Mouse (Mus musculus) splenic B cell, adult 2 months (primary cell): Measurements from ENCODE around the gene Gm10134.
"Not testable (repeated sequence)": the region's sequence is repeated elsewhere in the genome, so short reads cannot be mapped to it uniquely, and the experiment has no call there.

Experiments
- DNase-seq: peaks from one replicate; pipeline ENCODE4 v3.0.0-alpha.2; 2011; ENCODE audit warnings: low read depth, low spot score
- H3K27me3 ChIP-seq: 2 replicates; pipeline ENCODE4 v1.6.1; 2012; ENCODE audit warnings: mild to moderate bottlenecking, low read length, moderate library complexity, mixed read lengths; ENCODE audit not compliant: control insufficient read depth, poor library complexity, insufficient read depth, severe bottlenecking
- H3K36me3 ChIP-seq: 2 replicates; pipeline ENCODE4 v1.6.1; 2012; ENCODE audit warnings: mild to moderate bottlenecking, low read length, moderate library complexity, mixed read lengths; ENCODE audit not compliant: control insufficient read depth, poor library complexity, insufficient read depth, severe bottlenecking

Gene Gm10134

GRCm38 (mm10) chr2:28505795-28506194 is at the start of gene Gm10134:
Gene Gm10134, plus strand, starts transcription at chr2:28506095.
- DNase-seq: no peak
- Histone ChIP-seq H3K36me3 (no peaks in the 10 kb centered on the region), H3K27me3 (no peaks in the 10 kb centered on the region)

GRCm38 (mm10) chr2:28456616-28457015 is 49.3 kb upstream of the Gm10134 start:
- no peaks in the 10 kb centered on the region for H3K27me3 ChIP-seq
- no peak for DNase-seq
- H3K36me3 ChIP-seq: no peaks in the 10 kb centered on the region

- H3K36me3 ChIP-seq: no peaks in the 10 kb centered on the region
- no peaks in the 10 kb centered on the region; the same call in 1 of the 2 replicates for H3K27me3 ChIP-seq
- DNase-seq: peak; percentile 82
Observed at GRCm38 (mm10) chr2:28463919-28464318, 42.0 kb upstream of the Gm10134 start.

- Histone ChIP-seq H3K27me3 (no peaks in the 10 kb centered on the region; the same call in 1 of the 2 replicates), H3K36me3 (no peaks in the 10 kb centered on the region; the same call in 1 of the 2 replicates)
- no peak for DNase-seq
Observed at GRCm38 (mm10) chr2:28464919-28465318, 41.0 kb upstream of the Gm10134 start.

- H3K36me3 ChIP-seq: no peaks in the 10 kb centered on the region; the same call in 1 of the 2 replicates
- DNase-seq: peak; percentile 58
- H3K27me3 ChIP-seq: no peaks in the 10 kb centered on the region; the same call in 1 of the 2 replicates
Observed at GRCm38 (mm10) chr2:28465836-28466518, 39.9 kb upstream of the Gm10134 start, which contains the start of gene 1700007K13Rik. Gene 1700007K13Rik, minus strand, starts transcription at chr2:28466332.

- peak; percentile 88 for DNase-seq
- no peaks in the 10 kb centered on the region; the same call in 1 of the 2 replicates for H3K27me3 ChIP-seq
- H3K36me3 ChIP-seq: no peaks in the 10 kb centered on the region; the same call in 1 of the 2 replicates
Observed at GRCm38 (mm10) chr2:28467860-28468485, 37.9 kb upstream of the Gm10134 start, which contains the start of gene Mrps2. Gene Mrps2, plus strand, starts transcription at chr2:28468066.

GRCm38 (mm10) chr2:28468486-28469225 is 37.2 kb upstream of the Gm10134 start:
- Histone ChIP-seq H3K27me3 (no peaks in the 10 kb centered on the region; the same call in 1 of the 2 replicates), H3K36me3 (no peaks in the 10 kb centered on the region; the same call in 1 of the 2 replicates)
- DNase-seq: no peak

GRCm38 (mm10) chr2:28469461-28469860 is 36.4 kb upstream of the Gm10134 start:
- Histone ChIP-seq H3K36me3 (no peaks in the 10 kb centered on the region; the same call in 1 of the 2 replicates), H3K27me3 (no peaks in the 10 kb centered on the region; the same call in 1 of the 2 replicates)
- no peak for DNase-seq

- no peak for DNase-seq
- Histone ChIP-seq H3K36me3 (no peaks in the 10 kb centered on the region; the same call in 1 of the 2 replicates), H3K27me3 (no peaks in the 10 kb centered on the region; the same call in 1 of the 2 replicates)
Observed at GRCm38 (mm10) chr2:28470591-28470990, 35.3 kb upstream of the Gm10134 start.

GRCm38 (mm10) chr2:28472011-28472410 is 33.9 kb upstream of the Gm10134 start:
- H3K36me3 ChIP-seq, DNase-seq, H3K27me3 ChIP-seq: not testable (repeated sequence)

- H3K27me3 ChIP-seq, DNase-seq, H3K36me3 ChIP-seq: not testable (repeated sequence)
Observed at GRCm38 (mm10) chr2:28477993-28478392, 27.9 kb upstream of the Gm10134 start.

GRCm38 (mm10) chr2:28479208-28480204 is 26.4 kb upstream of the Gm10134 start:
- Histone ChIP-seq H3K36me3 (no peaks in the 10 kb centered on the region), H3K27me3 (no peaks in the 10 kb centered on the region)
- DNase-seq: no peak

GRCm38 (mm10) chr2:28483861-28484260 is 22.0 kb upstream of the Gm10134 start:
- H3K36me3 ChIP-seq: no peaks in the 10 kb centered on the region
- DNase-seq: no peak

GRCm38 (mm10) chr2:28494521-28494920 is 11.4 kb upstream of the Gm10134 start:
- Histone ChIP-seq H3K36me3 (no peaks in the 10 kb centered on the region), H3K27me3 (no peaks in the 10 kb centered on the region)
- DNase-seq: no peak

More at GRCm38 (mm10) chr2:28483861-28484260, 22.0 kb upstream of the Gm10134 start:
- no peaks in the 10 kb centered on the region for H3K27me3 ChIP-seq
